Mouse (Mus musculus) urinary bladder, postnatal 10 days (tissue): Measurements from ENCODE around the gene Mroh2a.

Experiments
- DNase-seq: peaks from one replicate; pipeline ENCODE4 v3.0.0; 2022; ENCODE audit warnings: low spot score

Gene Mroh2a

DNA sequence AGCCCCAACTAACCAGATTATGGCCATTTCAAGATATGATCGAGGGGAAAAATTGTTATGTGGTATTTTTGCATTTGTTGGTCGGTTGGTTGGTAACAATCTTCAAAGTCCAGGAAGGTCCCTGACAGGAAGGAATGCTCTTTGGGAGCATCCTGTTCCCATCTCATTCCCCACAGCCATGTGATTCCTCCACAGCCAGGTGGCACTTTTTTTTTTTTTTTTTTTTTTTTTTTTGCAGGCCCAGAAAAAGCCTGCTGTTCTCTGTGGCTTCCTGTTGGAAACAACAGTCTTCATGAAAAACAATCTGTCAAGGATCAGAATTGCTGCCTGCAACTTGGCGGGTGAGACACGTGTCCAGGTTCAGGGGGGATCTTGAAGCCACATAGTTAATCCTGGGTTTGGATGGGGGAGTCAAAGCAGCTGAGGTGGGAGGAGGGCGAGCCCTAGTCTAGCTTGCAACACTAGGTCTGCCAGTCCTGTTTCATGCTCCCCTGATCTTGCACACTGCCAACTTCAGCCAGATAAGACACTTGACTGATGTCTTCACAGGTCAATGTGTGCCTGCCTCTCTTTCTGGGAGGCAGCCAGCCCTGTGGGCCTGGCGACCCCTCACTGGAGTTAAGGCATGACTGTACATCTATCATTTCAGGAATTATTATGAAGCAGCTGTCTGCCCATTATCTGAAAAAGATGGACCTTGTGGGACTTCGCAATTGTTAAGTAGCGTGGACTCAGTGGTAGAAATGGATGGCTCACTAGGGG is 32.3 kb downstream of the Mroh2a start:
- DNase-seq: peak; percentile 47

DNA sequence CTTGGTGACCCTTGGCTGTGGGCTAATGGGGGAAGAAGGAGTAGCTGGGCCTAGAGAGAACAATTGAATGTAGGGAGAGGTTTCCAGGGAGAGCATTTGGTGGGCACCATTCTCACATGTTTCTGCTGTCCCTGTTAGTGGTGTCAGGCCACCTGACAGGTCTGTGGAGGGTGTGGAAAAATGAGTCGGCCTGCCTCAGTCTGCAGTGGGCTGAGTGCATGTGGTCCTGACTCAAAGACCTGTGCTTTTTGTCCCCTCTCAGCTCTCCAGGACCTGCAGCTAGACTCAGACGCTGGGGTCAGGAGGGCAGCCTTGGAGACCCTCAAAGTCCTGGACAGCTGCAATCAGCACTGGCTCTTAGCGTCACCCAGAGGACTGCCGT is 32.8 kb downstream of the Mroh2a start:
- peak; percentile 51 for DNase-seq

DNA sequence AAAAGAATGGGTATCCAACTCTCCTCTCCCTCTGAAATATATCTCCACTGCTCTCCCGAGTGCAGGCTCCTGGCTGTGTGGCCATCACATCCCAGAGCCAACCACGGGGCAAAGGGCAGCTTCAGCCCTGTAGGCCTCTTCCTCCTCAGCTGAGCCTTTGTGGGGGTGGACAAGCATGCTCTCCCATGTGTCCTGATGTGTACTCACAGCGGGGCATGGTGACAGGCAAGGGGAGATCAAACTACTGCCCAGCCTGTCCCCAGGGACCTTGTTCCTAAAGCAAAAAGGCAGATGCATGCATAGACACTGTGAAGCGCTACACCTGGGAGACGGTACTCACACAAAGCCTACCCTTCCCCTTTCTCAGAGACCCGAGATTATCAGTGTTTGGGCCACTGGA is 33.3 kb downstream of the Mroh2a start:
- peak; percentile 65 for DNase-seq

DNA sequence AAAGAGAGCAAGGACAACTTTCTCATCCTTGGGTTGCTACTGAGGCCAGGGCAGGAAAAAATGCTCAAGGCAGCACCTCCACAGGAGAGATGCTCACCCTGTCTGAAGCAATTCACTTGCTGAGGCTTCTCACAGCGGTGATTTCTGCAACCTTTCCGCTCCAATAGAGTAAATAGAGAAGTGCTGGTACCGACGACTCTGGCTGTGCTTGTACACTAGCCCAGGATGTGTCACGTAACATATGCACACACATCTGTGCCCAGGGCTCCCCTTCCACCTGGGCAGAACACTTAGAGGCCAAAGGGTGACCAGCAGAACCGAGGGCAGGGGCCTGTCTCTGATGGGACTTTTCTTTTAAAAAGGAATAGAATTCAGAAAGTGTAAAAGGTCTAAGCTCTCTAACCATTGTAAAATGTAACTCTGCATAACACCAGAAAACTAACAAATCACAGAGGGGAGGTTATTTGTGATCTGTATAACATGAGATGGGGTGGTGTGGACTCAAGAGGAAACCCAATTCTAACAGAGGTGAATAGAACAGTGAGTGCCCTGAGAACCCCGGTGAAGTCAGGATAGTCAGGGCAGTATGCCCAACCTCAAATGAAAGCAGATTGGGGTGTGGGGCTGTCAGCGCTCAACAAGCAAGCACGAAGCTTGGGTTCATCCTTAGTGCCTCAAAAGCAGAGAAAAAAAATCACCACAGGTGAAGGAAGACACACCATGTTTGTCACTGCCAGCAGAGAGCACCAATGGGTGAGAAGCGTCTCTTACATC is 34.0 kb downstream of the Mroh2a start:
- no peak for DNase-seq

DNA sequence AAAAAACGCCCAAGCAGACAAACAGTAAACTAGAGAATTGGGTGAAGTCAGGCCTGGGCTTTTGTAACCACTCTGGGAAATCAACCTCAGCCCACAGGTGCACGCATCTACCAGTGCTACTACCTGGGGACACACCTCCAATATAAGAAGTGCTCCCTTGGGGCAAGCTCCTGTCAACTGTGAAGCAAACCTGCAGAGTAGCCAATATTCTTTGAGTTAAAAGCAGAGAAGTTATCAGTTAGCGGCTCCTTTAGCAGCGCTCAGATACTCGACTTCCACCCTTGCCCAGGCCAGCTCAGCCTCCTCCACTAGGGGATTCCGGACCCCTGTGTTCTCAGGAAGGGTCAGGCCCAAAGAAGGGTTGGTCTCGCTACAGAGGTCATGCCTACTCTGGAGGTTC is 34.9 kb downstream of the Mroh2a start:
- no peak for DNase-seq

DNA sequence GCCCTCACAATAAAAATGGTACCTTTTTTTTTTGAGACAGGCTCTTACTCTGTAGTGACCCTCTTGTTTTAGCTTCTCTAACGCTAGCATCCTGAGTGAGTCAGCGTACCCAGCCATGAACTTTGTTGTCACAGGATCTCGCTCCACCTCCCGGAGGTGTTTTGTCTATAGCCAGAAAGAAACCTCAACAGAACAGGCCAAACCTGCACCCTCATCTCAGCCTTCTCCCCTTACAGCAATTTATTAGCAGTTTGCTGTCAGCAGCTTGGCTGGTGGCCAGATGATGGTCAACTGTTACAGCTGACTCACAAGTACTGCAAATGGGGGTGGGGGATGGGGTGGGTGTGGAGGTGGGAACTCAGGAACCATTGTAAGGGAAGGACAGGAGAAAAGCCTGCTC is 35.5 kb downstream of the Mroh2a start:
- DNase-seq: peak; percentile 98

DNA sequence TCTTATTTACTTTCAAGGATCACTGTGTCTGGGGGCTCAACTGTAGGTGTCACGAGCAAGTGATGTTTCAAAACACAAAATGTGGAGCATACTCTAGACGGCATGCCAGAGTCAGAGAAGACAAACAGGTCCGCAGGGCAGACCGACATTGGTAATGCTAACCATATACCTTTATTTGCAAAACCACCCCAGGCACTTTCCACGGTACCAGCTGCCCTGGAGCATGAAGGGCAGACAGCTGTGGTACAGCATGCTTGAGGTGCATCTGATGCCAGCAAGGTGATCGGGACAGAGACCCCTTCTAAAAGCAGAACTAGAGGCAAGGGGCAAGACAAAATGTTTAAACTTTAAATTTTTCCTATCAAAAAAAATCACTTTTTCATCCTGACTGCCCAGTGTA is 36.2 kb downstream of the Mroh2a start:
- no peak for DNase-seq

DNA sequence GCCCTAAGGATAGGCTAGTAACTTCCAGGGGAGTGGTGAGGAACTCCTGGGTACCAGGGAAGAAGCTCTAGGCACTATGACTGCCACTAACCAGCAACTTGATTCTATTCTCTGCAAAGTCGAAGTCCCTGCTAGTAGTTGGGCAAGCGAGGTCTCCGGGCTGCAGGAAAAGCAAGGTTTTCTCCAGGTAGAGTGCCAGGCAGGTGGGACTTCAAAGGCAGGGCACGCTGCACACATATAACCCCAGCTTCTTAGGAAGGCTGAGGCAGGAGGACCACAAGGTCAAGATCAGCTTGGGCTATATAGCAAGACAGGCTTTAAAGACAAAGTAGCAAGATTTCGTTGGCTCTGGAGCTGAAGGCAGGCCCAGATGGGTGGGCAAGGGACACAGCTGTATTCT is 37.0 kb downstream of the Mroh2a start:
- DNase-seq: no peak

DNA sequence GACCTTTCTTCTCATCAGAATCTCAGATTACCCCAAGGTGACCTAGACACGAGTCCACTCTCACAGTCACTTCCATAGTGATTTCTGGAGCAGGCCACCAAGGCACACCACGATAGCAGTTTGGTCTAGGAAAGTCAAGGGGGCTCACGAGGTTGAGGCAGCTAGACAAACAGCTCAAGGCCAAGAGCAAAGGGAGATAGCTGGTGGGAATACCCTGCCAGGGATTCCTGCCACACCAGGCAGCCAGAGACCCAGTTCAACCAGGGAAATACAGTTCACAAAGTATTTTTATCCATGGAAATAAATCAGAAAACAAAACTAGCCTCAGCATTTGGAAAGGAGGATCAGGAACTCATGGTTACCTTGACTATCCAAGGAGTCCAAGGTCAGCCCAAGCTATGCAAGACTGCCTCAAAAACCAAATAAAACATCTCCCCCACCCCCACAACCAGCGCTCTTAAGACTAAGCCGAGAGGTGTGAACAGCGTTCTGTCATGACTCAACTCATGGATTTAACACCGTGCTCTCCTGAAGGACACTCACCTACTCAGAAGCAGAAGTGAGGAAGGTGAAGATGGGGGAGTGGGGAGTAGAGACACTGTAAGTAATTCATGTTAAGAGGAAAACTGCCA is 37.6 kb downstream of the Mroh2a start:
- DNase-seq: no peak

DNA sequence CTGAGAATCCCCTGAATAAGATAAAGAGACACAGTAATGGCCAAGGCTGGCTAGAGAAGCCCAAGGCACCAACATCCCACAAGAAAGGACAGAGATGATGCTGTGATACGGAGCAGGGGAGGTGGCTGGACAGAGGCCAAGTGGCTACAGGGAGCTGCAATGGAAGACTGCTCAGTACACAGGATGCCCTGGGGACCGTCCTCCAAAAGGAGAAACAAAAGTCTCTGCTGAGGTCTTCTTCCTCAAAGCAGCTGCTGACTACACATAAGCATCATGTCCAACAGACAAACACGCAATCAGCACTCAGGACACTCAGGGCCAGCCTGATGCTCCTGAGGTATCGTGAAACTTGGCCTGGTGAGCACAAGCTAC is 38.1 kb downstream of the Mroh2a start:
- DNase-seq: no peak

DNA sequence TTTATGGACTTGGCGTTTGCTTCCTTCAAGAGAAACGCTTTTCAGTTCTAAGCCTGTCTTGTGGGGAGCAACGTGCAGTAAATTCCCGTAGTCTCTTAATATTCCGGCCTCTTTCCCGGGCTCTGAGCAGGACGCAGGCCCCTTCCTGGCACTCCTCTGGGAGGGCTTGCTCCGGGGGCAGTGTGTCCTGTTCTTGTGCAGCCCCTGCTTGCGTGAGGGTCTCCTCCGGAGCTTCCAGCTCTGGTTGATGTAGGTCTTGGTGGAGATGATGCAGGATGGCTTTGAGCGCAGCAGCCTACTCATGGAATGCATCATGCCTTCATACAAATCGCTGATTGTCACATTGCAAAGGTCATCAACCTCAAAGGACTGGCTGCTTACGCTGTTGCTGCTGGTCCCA is 39.3 kb downstream of the Mroh2a start:
- DNase-seq: no peak

DNA sequence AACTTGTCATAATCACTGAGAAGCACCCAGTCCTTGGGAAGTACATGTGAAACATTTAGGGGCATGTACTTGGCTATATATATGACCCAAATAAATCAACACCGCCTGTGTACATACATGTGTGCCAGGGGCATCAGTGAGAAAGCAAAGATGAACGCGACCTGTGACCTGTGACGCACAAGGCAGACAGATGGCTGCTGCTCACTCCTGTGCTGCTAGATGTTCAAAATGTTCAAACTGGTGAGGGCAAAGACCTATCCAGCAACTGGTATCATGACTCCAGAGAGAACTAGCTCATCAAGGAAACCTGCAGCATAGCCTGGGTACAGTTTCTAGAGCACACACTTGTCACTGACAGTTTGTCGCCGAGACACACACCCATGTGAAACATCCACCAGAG is 40.7 kb downstream of the Mroh2a start:
- DNase-seq: no peak

DNA sequence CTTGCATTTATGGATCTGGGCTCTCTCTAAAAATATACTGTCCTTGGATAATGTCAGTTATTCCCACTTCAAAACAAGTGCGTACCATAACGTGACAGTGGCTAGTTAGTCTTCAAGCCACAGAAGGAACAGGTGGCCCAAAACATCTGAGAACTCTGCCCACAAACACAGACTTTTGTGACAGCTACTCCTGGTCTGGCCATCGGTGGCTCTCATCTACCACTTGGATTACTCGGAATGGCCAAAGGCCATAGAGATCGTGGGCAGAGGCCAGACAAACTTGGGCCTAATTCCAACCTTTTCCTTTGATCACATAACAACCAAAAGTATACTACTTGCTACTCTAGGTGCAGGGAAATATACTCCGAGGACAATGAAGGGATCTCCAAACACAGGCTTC is 41.3 kb downstream of the Mroh2a start:
- no peak for DNase-seq

DNA sequence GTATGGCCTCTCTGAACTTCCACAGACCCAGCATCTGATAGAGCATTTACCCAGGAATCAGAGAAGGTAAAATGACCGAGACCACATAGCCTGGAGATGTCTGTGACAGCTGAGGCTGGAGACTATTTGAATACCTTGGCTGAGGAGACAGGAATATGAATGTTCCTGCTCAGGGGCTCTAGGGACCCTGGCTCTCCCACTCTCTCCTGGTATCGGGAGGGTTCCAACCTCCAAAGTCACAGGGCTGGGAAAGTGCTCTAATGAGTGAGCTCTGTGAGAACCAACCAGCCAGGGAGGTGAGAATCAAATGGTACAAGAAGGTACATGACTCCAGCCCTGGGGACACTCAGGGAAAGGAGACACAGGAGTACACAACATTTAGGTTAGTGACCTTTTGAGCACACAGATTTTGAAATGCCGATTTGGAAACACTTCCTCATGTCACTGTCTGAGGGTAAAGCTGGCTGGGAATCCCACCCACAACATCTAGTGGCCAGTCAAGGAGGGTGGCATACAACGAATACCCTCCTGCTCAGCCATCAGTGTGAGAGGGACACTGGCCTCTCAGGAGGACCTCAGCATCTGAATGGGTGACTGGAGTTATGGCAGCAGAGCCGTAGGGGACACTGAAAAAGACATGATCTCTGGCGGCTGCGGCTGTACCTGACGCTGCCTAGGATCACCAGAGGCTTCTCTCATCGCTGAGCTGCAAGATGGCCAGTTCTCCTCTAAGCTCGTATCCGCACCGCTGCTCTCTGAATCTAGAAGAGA is 42.9 kb downstream of the Mroh2a start:
- DNase-seq: no peak

DNA sequence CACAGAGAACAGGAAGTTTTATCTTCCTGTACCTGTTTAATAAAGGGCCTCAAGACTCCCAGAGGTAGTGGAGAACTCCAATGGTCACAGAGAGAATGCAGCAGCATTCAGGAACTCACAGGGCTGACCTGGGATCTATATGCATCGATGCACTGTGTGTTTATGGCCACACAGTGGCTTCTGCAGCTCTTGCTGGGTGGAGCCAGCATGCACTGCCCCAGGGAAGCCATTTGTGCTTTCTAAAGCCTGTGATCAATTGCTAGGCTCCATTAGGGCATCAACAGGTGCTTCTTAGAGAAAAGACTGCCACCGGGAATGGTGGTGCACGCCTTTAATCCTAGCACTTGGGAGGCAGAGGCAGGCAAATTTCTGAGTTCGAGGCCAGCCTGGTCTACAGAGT is 46.1 kb downstream of the Mroh2a start:
- DNase-seq: no peak

DNA sequence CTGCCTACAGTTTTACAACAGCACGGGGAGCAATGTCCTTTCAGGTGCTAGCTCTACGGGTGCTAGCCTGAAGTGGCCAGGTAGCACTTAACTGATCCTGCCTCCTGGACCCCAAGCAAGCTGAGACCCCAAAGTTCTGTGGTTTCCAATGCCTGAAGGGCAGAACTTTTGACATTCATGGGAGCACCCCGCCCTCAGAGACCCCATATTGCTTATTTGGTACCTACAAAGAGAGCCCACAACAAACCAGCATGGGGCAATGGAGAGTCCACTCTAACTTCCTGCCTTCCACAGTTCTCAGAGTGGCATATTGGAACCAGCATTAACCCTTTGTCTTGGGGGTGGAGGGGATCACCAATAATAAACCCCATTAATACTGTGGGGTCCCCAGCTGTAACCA is 46.5 kb downstream of the Mroh2a start:
- DNase-seq: no peak

DNA sequence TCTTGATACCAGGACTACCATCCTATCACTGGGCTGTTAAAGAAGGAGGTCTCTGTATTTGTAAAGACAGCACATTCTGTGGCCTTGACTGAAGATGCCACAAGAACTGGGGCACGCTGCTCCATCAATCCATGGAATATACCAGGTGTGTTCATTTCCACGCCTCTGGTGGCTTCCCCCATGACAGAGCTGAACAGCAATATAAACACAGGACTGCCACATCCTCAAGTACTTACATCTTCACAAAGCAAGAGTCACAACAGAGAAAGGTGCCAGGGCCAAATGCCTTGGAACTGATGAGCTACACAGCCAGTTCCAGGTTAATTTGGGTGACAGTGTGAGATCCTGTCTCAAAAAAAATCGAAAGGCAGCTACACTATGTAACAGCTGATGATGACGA is 47.0 kb downstream of the Mroh2a start:
- no peak for DNase-seq

DNA sequence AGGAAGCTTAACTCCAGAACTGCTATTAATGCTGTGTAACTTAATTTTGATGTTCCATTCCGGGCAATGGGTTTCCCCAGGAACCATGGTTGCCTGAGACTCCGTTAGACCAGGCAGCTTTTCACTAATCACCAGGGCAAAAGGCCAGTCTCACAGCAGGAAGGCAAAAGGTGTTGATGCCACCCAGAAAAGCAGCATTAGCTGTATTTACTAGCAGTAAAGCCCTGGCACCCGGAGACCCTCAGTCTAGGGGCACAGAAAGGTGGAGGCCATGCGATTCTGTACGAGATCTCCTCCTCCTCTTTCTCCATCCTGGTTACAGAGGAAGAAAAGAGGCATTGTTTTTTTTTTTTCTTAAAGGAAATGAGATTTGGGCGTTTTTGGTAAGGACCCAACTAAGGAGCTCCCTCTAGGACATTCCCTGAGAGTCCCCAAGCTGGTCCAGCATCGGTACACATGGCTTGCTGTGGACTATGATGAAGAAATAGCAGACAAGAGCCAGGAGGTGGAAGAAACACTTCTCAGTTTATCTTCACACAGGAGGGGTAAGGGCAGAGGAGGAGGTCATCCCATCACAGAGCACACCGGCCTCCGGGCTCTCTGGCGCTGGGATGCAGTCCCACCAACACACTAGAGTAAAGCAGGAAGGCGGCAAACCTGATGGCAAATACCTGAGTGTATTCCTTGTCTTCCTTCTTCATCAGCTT is 47.7 kb downstream of the Mroh2a start:
- DNase-seq: no peak

DNA sequence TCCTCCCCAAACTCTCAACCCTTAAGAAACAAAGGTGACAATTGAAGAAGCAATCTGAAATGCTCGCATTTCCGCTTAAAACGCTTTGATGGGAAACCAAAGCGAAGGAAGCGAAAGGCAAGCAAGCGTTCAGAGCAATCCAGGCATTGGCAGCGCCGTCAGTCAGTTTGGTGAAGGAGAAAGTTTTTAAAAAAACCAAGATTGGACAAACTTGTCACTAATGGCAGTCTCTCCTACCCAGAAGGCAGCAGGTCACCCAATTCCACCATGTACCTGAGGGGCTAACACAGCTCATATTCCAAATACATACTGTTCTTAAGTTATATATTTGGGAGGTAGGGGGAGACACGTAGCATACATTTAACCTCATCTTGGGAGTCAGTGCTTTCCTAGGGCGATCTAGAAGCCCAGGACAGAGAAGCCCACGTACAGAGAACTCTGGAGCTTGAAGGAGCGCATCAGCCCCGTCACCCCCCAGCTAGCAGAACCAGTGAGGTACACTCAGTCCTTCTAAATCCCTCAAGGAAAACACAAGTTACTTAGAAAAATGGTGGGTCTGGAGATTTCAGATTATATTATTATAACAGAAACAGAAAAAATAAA is 48.4 kb downstream of the Mroh2a start:
- no peak for DNase-seq

DNA sequence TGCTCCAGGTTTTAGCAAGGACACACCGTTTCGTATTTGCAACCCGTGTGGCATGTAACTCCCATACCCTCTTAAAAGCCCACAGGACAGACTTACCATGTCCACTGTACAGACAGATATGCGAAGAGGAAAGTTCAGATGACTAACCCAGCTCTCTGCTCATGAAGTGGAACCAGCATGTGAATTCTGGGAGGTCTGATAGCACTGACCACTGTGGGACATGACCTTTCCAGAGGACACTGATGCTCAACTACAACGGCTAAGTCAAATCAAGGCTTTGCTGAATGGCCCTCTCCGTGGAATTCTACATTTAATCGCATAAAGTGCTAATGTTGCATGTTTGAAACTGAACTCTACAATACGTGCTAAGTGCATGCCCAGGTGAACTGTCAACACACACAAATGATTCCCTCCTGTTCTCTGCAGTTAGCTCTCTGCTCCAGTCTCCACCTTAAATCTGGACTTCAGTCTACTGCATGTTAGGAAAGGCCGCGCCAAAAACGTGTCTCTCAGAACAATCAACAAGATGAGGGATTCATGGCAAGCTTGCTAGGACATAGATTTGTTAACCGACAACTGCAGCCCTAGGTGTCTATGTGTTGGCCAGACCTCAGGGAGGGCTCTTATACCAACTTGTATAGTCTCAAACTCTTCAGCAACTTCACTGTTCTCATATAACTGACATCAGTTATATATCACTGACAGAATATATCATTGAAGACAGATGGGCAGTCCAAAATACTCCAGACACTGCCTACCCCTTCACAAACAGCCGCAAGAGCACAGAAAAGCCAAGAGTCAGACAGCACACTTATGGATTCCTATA is 49.1 kb downstream of the Mroh2a start:
- no peak for DNase-seq
